Mouse (Mus musculus): Measurements from ENCODE around the gene Fer1l5. TPM values are rescaled to one million over a fixed set of nuclear protein-coding genes. Genes with fewer than 3 reads are reported as not detected.

Gene Fer1l5
- total RNA-seq, 2 experiments from 2014 or later = not detected

GRCm38 (mm10) chr1:36471181-36472105 is 99.4 kb downstream of the Fer1l5 start, which contains the start of gene Cnnm4:
Gene Cnnm4, plus strand, starts transcription at chr1:36471620.
- ATAC-seq (ENCODE audit: poor library complexity, severe bottlenecking) = peak; percentile 74

Other genes with a start within 250 kb of the Fer1l5 start
- 77.5 and 77.7 TPM in 2 replicates for gene Uggt1, start 127.6 kb upstream of the Fer1l5 start, total RNA-seq (2015)
- gene Uggt1, start 127.6 kb upstream of the Fer1l5 start, total RNA-seq (2017) = 120 and 125 TPM in 2 replicates
- 54.2 and 57.5 TPM in 2 replicates for gene Neurl3, start 97.6 kb upstream of the Fer1l5 start, total RNA-seq (2015)
- 66.0 and 68.3 TPM in 2 replicates for gene Neurl3, start 97.6 kb upstream of the Fer1l5 start, total RNA-seq (2017)
- 14.1 and 14.6 TPM in 2 replicates for gene Arid5a, start 64.6 kb upstream of the Fer1l5 start, total RNA-seq (2015)
- 27.0 and 31.9 TPM in 2 replicates for gene Arid5a, start 64.6 kb upstream of the Fer1l5 start, total RNA-seq (2017)
- 12.6 and 13.9 TPM in 2 replicates for gene Kansl3, start 3.1 kb upstream of the Fer1l5 start, total RNA-seq (2015)
- gene Kansl3, start 3.1 kb upstream of the Fer1l5 start, total RNA-seq (2017) = 28.2 and 31.5 TPM in 2 replicates
- 23.9 and 25.4 TPM in 2 replicates for gene Lman2l, start 73.0 kb downstream of the Fer1l5 start, total RNA-seq (2015)
- gene Lman2l, start 73.0 kb downstream of the Fer1l5 start, total RNA-seq (2017) = 14.4 and 15.8 TPM in 2 replicates
- 17.8 and 22.7 TPM in 2 replicates for gene Cnnm4, start 99.3 kb downstream of the Fer1l5 start, total RNA-seq (2015)
- 15.2 and 16.3 TPM in 2 replicates for gene Cnnm4, start 99.3 kb downstream of the Fer1l5 start, total RNA-seq (2017)
- 14.4 and 15.1 TPM in 2 replicates for gene Cnnm3, start 139.6 kb downstream of the Fer1l5 start, total RNA-seq (2015)
- 6.8 and 11.1 TPM in 2 replicates for gene Cnnm3, start 139.6 kb downstream of the Fer1l5 start, total RNA-seq (2017)
- gene Ankrd23, start 164.6 kb downstream of the Fer1l5 start, total RNA-seq (2015) = 2.3 and 2.4 TPM in 2 replicates
- 2.2 and 9.8 TPM in 2 replicates for gene Ankrd23, start 164.6 kb downstream of the Fer1l5 start, total RNA-seq (2017)
- not detected in 2 replicates for gene Gm42417, start 167.1 kb downstream of the Fer1l5 start, total RNA-seq (2015)
- gene Gm42417, start 167.1 kb downstream of the Fer1l5 start, total RNA-seq (2017) = not detected in 2 replicates
- gene Ankrd39, start 175.2 kb downstream of the Fer1l5 start, total RNA-seq (2015) = 3.6 and 4.9 TPM in 2 replicates
- gene Ankrd39, start 175.2 kb downstream of the Fer1l5 start, total RNA-seq (2017) = 2.2 and 2.9 TPM in 2 replicates
- gene Sema4c, start 186.1 kb downstream of the Fer1l5 start, total RNA-seq (2015) = 1.5 and 2.1 TPM in 2 replicates
- 1.8 and 3.6 TPM in 2 replicates for gene Sema4c, start 186.1 kb downstream of the Fer1l5 start, total RNA-seq (2017)